Mouse (Mus musculus) brown adipose tissue, adult 24 weeks (tissue): ENCODE measurements around the gene Gabbr2. TPM values are rescaled to one million over a fixed set of nuclear protein-coding genes. Genes with fewer than 3 reads are reported as not detected.

ENCODE experiments used
- H3K27ac ChIP-seq: fragments of 200-500 bp; replicated peaks from 2 replicates; pipeline ENCODE4 v1.5.1; 2012; ENCODE audit warnings: low read depth, mild to moderate bottlenecking, low read length
- H3K4me1 ChIP-seq: fragments of 200-500 bp; 2 replicates; pipeline ENCODE4 v1.6.1; 2012; ENCODE audit warnings: low read length, mixed read lengths; ENCODE audit not compliant: control insufficient read depth, insufficient read depth, insufficient read length
- H3K4me3 ChIP-seq: fragments of 200-500 bp; 2 replicates; pipeline ENCODE4 v1.5.1; 2012; ENCODE audit warnings: low read depth, mild to moderate bottlenecking, low read length, moderate library complexity; ENCODE audit not compliant: insufficient read depth
- polyA plus RNA-seq: library from polyadenylated mRNA; stranded (reverse); fragments of >200 nt; gene quantifications from 2 replicates; pipeline ENCODE4 v1.2.4, GENCODE M21; 2012; ENCODE audit not compliant: missing spikeins, insufficient read depth, insufficient read length

Gene Gabbr2
- polyA plus RNA-seq, 1 experiment: not detected

GRCm38 (mm10) chr4:46846396-46846795 lies 145.3 kb downstream of the Gabbr2 start:
- Histone ChIP-seq H3K4me3 (no peak overlapping the region), H3K4me1 (no peaks in the 10 kb centered on the region), H3K27ac (no peak overlapping the region)

GRCm38 (mm10) chr4:46844982-46845643 lies 146.6 kb downstream of the Gabbr2 start:
- Histone ChIP-seq H3K4me1 (no peaks in the 10 kb centered on the region), H3K4me3 (no peak overlapping the region), H3K27ac (no peak overlapping the region)

- Histone ChIP-seq H3K4me1 (no peaks in the 10 kb centered on the region), H3K27ac (no peak overlapping the region), H3K4me3 (no peak overlapping the region)
Measured at GRCm38 (mm10) chr4:46844567-46844966, 147.1 kb downstream of the Gabbr2 start.

- Histone ChIP-seq H3K4me1 (no peaks in the 10 kb centered on the region), H3K4me3 (no peak overlapping the region), H3K27ac (no peak overlapping the region)
Measured at GRCm38 (mm10) chr4:46842596-46842995, 149.1 kb downstream of the Gabbr2 start.

GRCm38 (mm10) chr4:46840146-46840545 lies 151.5 kb downstream of the Gabbr2 start:
- Histone ChIP-seq H3K27ac (no peak overlapping the region), H3K4me1 (no peaks in the 10 kb centered on the region)

GRCm38 (mm10) chr4:46837362-46837761 lies 154.3 kb downstream of the Gabbr2 start:
- no peak overlapping the region for H3K4me3 ChIP-seq
- no peaks in the 10 kb centered on the region for H3K4me1 ChIP-seq
- H3K27ac ChIP-seq: no peak overlapping the region

More at GRCm38 (mm10) chr4:46840146-46840545, 151.5 kb downstream of the Gabbr2 start:
- no peak overlapping the region for H3K4me3 ChIP-seq

GRCm38 (mm10) chr4:46836065-46836464 lies 155.6 kb downstream of the Gabbr2 start:
- no peaks in the 10 kb centered on the region for H3K4me1 ChIP-seq
- no peak overlapping the region for H3K27ac ChIP-seq
- H3K4me3 ChIP-seq: no peak overlapping the region

- Histone ChIP-seq H3K4me3 (no peak overlapping the region), H3K27ac (no peak overlapping the region), H3K4me1 (no peaks in the 10 kb centered on the region)
Measured at GRCm38 (mm10) chr4:46835064-46835463, 156.6 kb downstream of the Gabbr2 start.

GRCm38 (mm10) chr4:46832834-46833544 lies 158.7 kb downstream of the Gabbr2 start:
- Histone ChIP-seq H3K27ac (no peak overlapping the region), H3K4me3 (no peak overlapping the region), H3K4me1 (peaks cover 3% of the 10 kb centered on the region; the same call in 1 of the 2 replicates)

- Histone ChIP-seq H3K27ac (no peak overlapping the region), H3K4me3 (no peak overlapping the region), H3K4me1 (peaks cover 3% of the 10 kb centered on the region; the same call in 1 of the 2 replicates)
Measured at GRCm38 (mm10) chr4:46829656-46830055, 162.0 kb downstream of the Gabbr2 start.

GRCm38 (mm10) chr4:46828141-46828571 lies 163.5 kb downstream of the Gabbr2 start:
- no peak overlapping the region for H3K4me3 ChIP-seq
- peaks cover 3% of the 10 kb centered on the region; the same call in 1 of the 2 replicates for H3K4me1 ChIP-seq

GRCm38 (mm10) chr4:46827471-46827870 lies 164.2 kb downstream of the Gabbr2 start:
- H3K4me1 ChIP-seq: peaks cover 3% of the 10 kb centered on the region; the same call in 1 of the 2 replicates
- no peak overlapping the region for H3K4me3 ChIP-seq
- no peak overlapping the region for H3K27ac ChIP-seq

More at GRCm38 (mm10) chr4:46828141-46828571, 163.5 kb downstream of the Gabbr2 start:
- H3K27ac ChIP-seq: no peak overlapping the region

GRCm38 (mm10) chr4:46825846-46826529 lies 165.7 kb downstream of the Gabbr2 start:
- H3K27ac ChIP-seq: no peak overlapping the region
- H3K4me3 ChIP-seq: no peak overlapping the region
- peaks cover 3% of the 10 kb centered on the region; the same call in 1 of the 2 replicates for H3K4me1 ChIP-seq

- no peak overlapping the region for H3K27ac ChIP-seq
- H3K4me1 ChIP-seq: no peaks in the 10 kb centered on the region
- H3K4me3 ChIP-seq: no peak overlapping the region
Measured at GRCm38 (mm10) chr4:46823738-46824137, 167.9 kb downstream of the Gabbr2 start.

GRCm38 (mm10) chr4:46821709-46822108 lies 170.0 kb downstream of the Gabbr2 start:
- no peak overlapping the region for H3K27ac ChIP-seq
- H3K4me1 ChIP-seq: no peaks in the 10 kb centered on the region
- H3K4me3 ChIP-seq: no peak overlapping the region
